Mouse (Mus musculus): ENCODE data around the gene Gm11492.
A peak's percentile ranks its signal among the peaks of the same experiment; 100 is the strongest.

The Gm11492 gene

GRCm38 (mm10) chr11:87599395-87600089, 33.1 kb downstream of the Gm11492 start:
- DNase-seq (ENCODE audit: low spot score): no peak

GRCm38 (mm10) chr11:87600322-87600853, 33.9 kb downstream of the Gm11492 start:
- no peak for DNase-seq (ENCODE audit: low spot score)

GRCm38 (mm10) chr11:87602234-87602633, 35.8 kb downstream of the Gm11492 start:
- DNase-seq (ENCODE audit: low spot score): no peak

- DNase-seq (ENCODE audit: low spot score): no peak
These were observed 37.1 kb downstream of the Gm11492 start for GRCm38 (mm10) chr11:87603571-87603970.

GRCm38 (mm10) chr11:87609264-87609663, 42.8 kb downstream of the Gm11492 start:
- DNase-seq (ENCODE audit: low spot score): no peak

GRCm38 (mm10) chr11:87611547-87611946, 45.1 kb downstream of the Gm11492 start:
- no peak for DNase-seq (ENCODE audit: low spot score)

- DNase-seq (ENCODE audit: low spot score): no peak
These were observed 47.5 kb downstream of the Gm11492 start for GRCm38 (mm10) chr11:87613972-87614371.

GRCm38 (mm10) chr11:87615551-87615950, 49.1 kb downstream of the Gm11492 start:
- peak; percentile 66 for DNase-seq (ENCODE audit: low spot score)

- no peak for DNase-seq (ENCODE audit: low spot score)
These were observed 49.5 kb downstream of the Gm11492 start for GRCm38 (mm10) chr11:87615952-87616351.

GRCm38 (mm10) chr11:87616790-87617474, 50.5 kb downstream of the Gm11492 start, which contains the start of gene Hsf5:
TSS of gene Hsf5 (plus strand) at chr11:87617164.
- no peak for DNase-seq (ENCODE audit: low spot score)

GRCm38 (mm10) chr11:87617606-87618005, 51.2 kb downstream of the Gm11492 start:
- no peak for DNase-seq (ENCODE audit: low spot score)
